10 mouse cellular contexts compared by ENCODE assay signal in the genomic region with DNA sequence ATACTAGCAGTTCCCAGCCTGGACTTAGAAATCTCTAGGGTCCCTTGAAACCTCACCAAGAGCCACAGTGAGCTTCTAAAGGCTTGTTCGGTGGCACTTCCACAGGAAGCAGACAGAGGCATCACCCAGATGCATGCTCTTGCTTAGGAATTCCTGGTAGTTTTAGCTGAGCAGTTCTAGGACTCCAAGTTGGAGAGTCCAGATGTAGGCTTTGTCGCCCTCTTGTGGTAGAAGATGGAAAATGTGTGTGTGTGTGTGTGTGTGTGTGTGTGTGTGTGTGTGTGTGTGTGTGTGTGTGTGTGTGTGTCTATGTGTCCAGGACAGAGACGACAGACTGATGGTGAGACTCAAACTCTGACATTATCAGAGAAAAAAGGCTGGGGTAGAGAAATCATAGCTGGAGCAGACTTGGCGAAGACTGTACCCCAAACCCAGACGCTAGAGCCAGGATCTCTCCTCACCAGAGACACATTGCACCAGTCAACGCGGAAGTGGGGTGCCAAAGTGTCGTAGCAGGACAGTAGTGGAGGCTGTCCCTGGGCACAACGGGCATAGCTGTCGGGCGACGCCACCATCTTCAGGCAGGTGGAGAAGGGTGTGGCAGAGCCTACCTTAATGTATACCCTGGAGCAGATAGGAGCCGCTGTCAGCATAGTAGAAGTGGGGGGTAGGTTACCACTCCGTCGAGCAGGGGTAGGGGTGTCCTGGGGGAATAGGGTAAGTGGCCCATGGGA. TPM values are rescaled to one million over a fixed set of nuclear protein-coding genes. Genes with fewer than 3 reads are reported as not detected.
DNase-seq lines count a peak whose midpoint lies in the region; ATAC-seq lines count a peak whose summit lies in the region.
"Had no signal": no experiment of that assay in that cellular context is flagged by ENCODE, and none has a peak within 500 bp of the region (broad histone marks: within the 10 kb centered on the region; RNA-seq: fewer than 3 reads in every experiment).

No protein-coding gene starts in this region.

- 0 out of 2 replicates have a peak, but pooled peaks have one; percentile 30 for ATAC-seq in forebrain, embryonic 11.5 days (replicated peaks; ENCODE audit: low FRiP score)
- ATAC-seq in hindbrain, embryonic 14.5 days (ENCODE audit: low FRiP score) = peak; percentile 60; the same call in 1 of the 2 replicates
- no peak for ATAC-seq in midbrain, embryonic 14.5 days (ENCODE audit: low FRiP score, low TSS enrichment)

- H3K9ac ChIP-seq in forebrain, embryonic 11.5 days (ENCODE audit: low read length) = no peak overlapping the region
- H3K9ac ChIP-seq in hindbrain, embryonic 14.5 days = no peak overlapping the region
- H3K9ac ChIP-seq in midbrain, embryonic 14.5 days (replicated peaks; ENCODE audit: low read length) = no peak overlapping the region
- H3K9ac ChIP-seq: neural tube, embryonic 12.5 days had no signal

- no peaks in the 10 kb centered on the region for H3K27me3 ChIP-seq in forebrain, embryonic 11.5 days (ENCODE audit: control insufficient read depth, insufficient read depth, low read length)
- no peaks in the 10 kb centered on the region for H3K27me3 ChIP-seq in hindbrain, embryonic 14.5 days (ENCODE audit: control insufficient read depth, insufficient read depth, low read length)
- H3K27me3 ChIP-seq in midbrain, embryonic 14.5 days (ENCODE audit: control insufficient read depth, insufficient read depth, low read length) = no peaks in the 10 kb centered on the region
- H3K27me3 ChIP-seq: neural tube, embryonic 12.5 days had no signal

- H3K27ac ChIP-seq in forebrain, embryonic 11.5 days (ENCODE audit: low read depth, low read length) = no peak overlapping the region
- H3K27ac ChIP-seq in hindbrain, embryonic 14.5 days = no peak overlapping the region
- H3K27ac ChIP-seq in midbrain, embryonic 14.5 days (replicated peaks; ENCODE audit: low read depth, low read length) = no peak overlapping the region
- H3K27ac ChIP-seq: neural tube, embryonic 12.5 days had no signal

- H3K36me3 ChIP-seq in forebrain, embryonic 11.5 days (ENCODE audit: control insufficient read depth, insufficient read depth, low read length) = no peaks in the 10 kb centered on the region
- H3K36me3 ChIP-seq in hindbrain, embryonic 14.5 days (replicated peaks; ENCODE audit: control insufficient read depth, insufficient read depth) = no peaks in the 10 kb centered on the region
- no peaks in the 10 kb centered on the region for H3K36me3 ChIP-seq in midbrain, embryonic 14.5 days (ENCODE audit: control insufficient read depth, insufficient read depth, low read length)
- H3K36me3 ChIP-seq: neural tube, embryonic 12.5 days had no signal

- 65% methylated on average over 15 of the region's 15 CpGs for WGBS in forebrain, embryonic 11.5 days
- 65% methylated on average over 15 of the region's 15 CpGs for WGBS in hindbrain, embryonic 14.5 days
- WGBS in midbrain, embryonic 14.5 days = 61% methylated on average over 15 of the region's 15 CpGs

- H3K4me1 ChIP-seq in forebrain, embryonic 11.5 days (replicated peaks; ENCODE audit: control insufficient read depth, insufficient read depth, low read length) = no peaks in the 10 kb centered on the region
- no peaks in the 10 kb centered on the region for H3K4me1 ChIP-seq in hindbrain, embryonic 14.5 days (replicated peaks; ENCODE audit: control insufficient read depth, insufficient read depth, low read length)
- no peaks in the 10 kb centered on the region for H3K4me1 ChIP-seq in midbrain, embryonic 14.5 days (ENCODE audit: control insufficient read depth, insufficient read depth, low read length)

- intact Hi-C loops in left cerebral cortex, postnatal 10 days (cut with DNase I) = loop anchor here (2.0 kb wide), 1 partner anchor 240 kb away; no protein-coding TSS in a partner anchor

- no peak overlapping the region for H3K4me3 ChIP-seq in forebrain, embryonic 11.5 days (ENCODE audit: low read depth, low read length)
- no peak overlapping the region for H3K4me3 ChIP-seq in hindbrain, embryonic 14.5 days (replicated peaks; ENCODE audit: low read length)
- H3K4me3 ChIP-seq in midbrain, embryonic 14.5 days (replicated peaks; ENCODE audit: low read depth, low read length) = no peak overlapping the region
- H3K4me3 ChIP-seq: erythroblast, embryonic 14.5 days; neural tube, embryonic 12.5 days had no signal

- no peak overlapping the region for H3K4me2 ChIP-seq in forebrain, embryonic 11.5 days (ENCODE audit: low read depth, low read length, severe bottlenecking)
- no peak overlapping the region for H3K4me2 ChIP-seq in hindbrain, embryonic 14.5 days (replicated peaks)
- no peak overlapping the region for H3K4me2 ChIP-seq in midbrain, embryonic 14.5 days (ENCODE audit: low read length)
- H3K4me2 ChIP-seq: neural tube, embryonic 12.5 days had no signal

- no peaks in the 10 kb centered on the region for H3K9me3 ChIP-seq in forebrain, embryonic 11.5 days (ENCODE audit: control insufficient read depth, low read length)
- H3K9me3 ChIP-seq in hindbrain, embryonic 14.5 days (ENCODE audit: control insufficient read depth, low read length) = no peaks in the 10 kb centered on the region
- H3K9me3 ChIP-seq in midbrain, embryonic 14.5 days (ENCODE audit: control insufficient read depth, low read length) = no peaks in the 10 kb centered on the region
- H3K9me3 ChIP-seq: neural tube, embryonic 12.5 days had no signal

- DNase-seq in spleen, adult 12 weeks (ENCODE audit: low spot score) = peak; percentile 50
- no peak for DNase-seq in spleen, adult 18-20 months
- peak; percentile 57 to 64 for DNase-seq in adrenal gland, postnatal 4 days (ENCODE audit: low spot score in 2 of 2)
- peak; percentile 76 for DNase-seq in forebrain, embryonic 11.5 days (ENCODE audit: low spot score)
- peak; percentile 79 for DNase-seq in hindbrain, embryonic 14.5 days (ENCODE audit: low spot score)
- peak; percentile 75 to 85 for DNase-seq in left cerebral cortex, postnatal 10 days (ENCODE audit: extremely low spot score in 1 of 2, low spot score in 2 of 2)
- peak; percentile 87 for DNase-seq in midbrain, embryonic 14.5 days
- peak; percentile 55 for DNase-seq in thymus, postnatal 0 days (ENCODE audit: low spot score)

RNA-seq across cellular contexts. Expression of a gene that starts 3.0 kb away (rescaled TPM):
- total RNA-seq in adrenal gland, postnatal 4 days (2021) = not detected
- not detected in 2 replicates for polyA plus RNA-seq in forebrain, embryonic 11.5 days (2014; fragmentation: Nextera tagmentation; extraction: Ambion mirVana)
- polyA plus RNA-seq in hindbrain, embryonic 14.5 days (2014; fragmentation: Nextera tagmentation; extraction: Ambion mirVana) = not detected in 2 replicates
- total RNA-seq in left cerebral cortex, postnatal 10 days (2021) = not detected
- not detected in 2 replicates for polyA plus RNA-seq in midbrain, embryonic 14.5 days (2014; fragmentation: Nextera tagmentation; extraction: Ambion mirVana)
- polyA plus RNA-seq in thymus, postnatal 0 days (2015; fragmentation: Nextera tagmentation; extraction: Ambion mirVana) = not detected in 2 replicates
- polyA plus RNA-seq: erythroblast, embryonic 14.5 days; neural tube, embryonic 12.5 days had no signal

RNA-seq across cellular contexts. Expression of a gene that starts 5.8 kb away (rescaled TPM):
- total RNA-seq in adrenal gland, postnatal 4 days (2021) = 1 to 10 TPM; 2.8 to 3.9 TPM
- not detected in 2 replicates for polyA plus RNA-seq in forebrain, embryonic 11.5 days (2014; fragmentation: Nextera tagmentation; extraction: Ambion mirVana)
- 0.17 TPM in 1 of 2 replicates, not detected in the other for polyA plus RNA-seq in hindbrain, embryonic 14.5 days (2014; fragmentation: Nextera tagmentation; extraction: Ambion mirVana)
- under 1 TPM in 1 of 2 experiments, not detected in 1; 0.41 TPM for total RNA-seq in left cerebral cortex, postnatal 10 days (2021)
- polyA plus RNA-seq in midbrain, embryonic 14.5 days (2014; fragmentation: Nextera tagmentation; extraction: Ambion mirVana) = not detected in 2 replicates
- 0.22 and 0.30 TPM in 2 replicates for polyA plus RNA-seq in thymus, postnatal 0 days (2015; fragmentation: Nextera tagmentation; extraction: Ambion mirVana)
- polyA plus RNA-seq: erythroblast, embryonic 14.5 days had no signal

RNA-seq across cellular contexts. Expression of a gene that starts 20.5 kb away (rescaled TPM):
- total RNA-seq in adrenal gland, postnatal 4 days (2021) = 100 to 1,000 TPM; 108 to 113 TPM
- polyA plus RNA-seq in forebrain, embryonic 11.5 days (2014; fragmentation: Nextera tagmentation; extraction: Ambion mirVana) = 17.2 and 18.6 TPM in 2 replicates
- 27.1 and 27.5 TPM in 2 replicates for polyA plus RNA-seq in hindbrain, embryonic 14.5 days (2014; fragmentation: Nextera tagmentation; extraction: Ambion mirVana)
- 100 to 1,000 TPM; 388 to 414 TPM for total RNA-seq in left cerebral cortex, postnatal 10 days (2021)
- 27.1 and 27.6 TPM in 2 replicates for polyA plus RNA-seq in midbrain, embryonic 14.5 days (2014; fragmentation: Nextera tagmentation; extraction: Ambion mirVana)
- polyA plus RNA-seq in thymus, postnatal 0 days (2015; fragmentation: Nextera tagmentation; extraction: Ambion mirVana) = 21.5 and 27.9 TPM in 2 replicates

RNA-seq across cellular contexts. Expression of a gene that starts 34.4 kb away (rescaled TPM):
- 1,000 to 10,000 TPM in 1 of 2 experiments, 100 to 1,000 TPM in 1; 890 to 1,096 TPM for total RNA-seq in adrenal gland, postnatal 4 days (2021)
- 163 and 164 TPM in 2 replicates for polyA plus RNA-seq in forebrain, embryonic 11.5 days (2014; fragmentation: Nextera tagmentation; extraction: Ambion mirVana)
- 125 and 157 TPM in 2 replicates for polyA plus RNA-seq in hindbrain, embryonic 14.5 days (2014; fragmentation: Nextera tagmentation; extraction: Ambion mirVana)
- total RNA-seq in left cerebral cortex, postnatal 10 days (2021) = 10 to 100 TPM; 53.2 to 64.0 TPM
- 0.98 and 64.7 TPM in 2 replicates for polyA plus RNA-seq in midbrain, embryonic 14.5 days (2014; fragmentation: Nextera tagmentation; extraction: Ambion mirVana)
- polyA plus RNA-seq in thymus, postnatal 0 days (2015; fragmentation: Nextera tagmentation; extraction: Ambion mirVana) = 64.3 and 68.9 TPM in 2 replicates

RNA-seq across cellular contexts. Expression of a gene that starts 39.3 kb away (rescaled TPM):
- total RNA-seq in adrenal gland, postnatal 4 days (2021) = 10 to 100 TPM; 16.2 to 22.5 TPM
- polyA plus RNA-seq in forebrain, embryonic 11.5 days (2014; fragmentation: Nextera tagmentation; extraction: Ambion mirVana) = 56.8 and 59.2 TPM in 2 replicates
- 130 and 135 TPM in 2 replicates for polyA plus RNA-seq in hindbrain, embryonic 14.5 days (2014; fragmentation: Nextera tagmentation; extraction: Ambion mirVana)
- total RNA-seq in left cerebral cortex, postnatal 10 days (2021) = 10 to 100 TPM; 98.6 to 99.6 TPM
- 135 and 152 TPM in 2 replicates for polyA plus RNA-seq in midbrain, embryonic 14.5 days (2014; fragmentation: Nextera tagmentation; extraction: Ambion mirVana)
- polyA plus RNA-seq in thymus, postnatal 0 days (2015; fragmentation: Nextera tagmentation; extraction: Ambion mirVana) = 6.7 and 7.0 TPM in 2 replicates

Comparison
In these comparisons a context has a peak if more than half of its experiments do, and no peak if none do; other contexts are left out.
1. DNase-seq: peak in spleen, adult 12 weeks (single experiment), adrenal gland, postnatal 4 days (2 of 2), forebrain, embryonic 11.5 days (single experiment), hindbrain, embryonic 14.5 days (single experiment), left cerebral cortex, postnatal 10 days (2 of 2), midbrain, embryonic 14.5 days (single experiment) and thymus, postnatal 0 days (single experiment); none in spleen, adult 18-20 months (0 of 2).